Mouse (Mus musculus) liver, embryonic 13.5 days (tissue): ENCODE results near the gene Ptprt. TPM values are rescaled to one million over a fixed set of nuclear protein-coding genes. Genes with fewer than 3 reads are reported as not detected.

ENCODE experiments used
- ATAC-seq: fragments of 200-750 bp; cut with Nextera tagmentation; 2 replicates; pipeline ENCODE4 v1.8.0; 2017; ENCODE audit warnings: low read depth, mild to moderate bottlenecking, moderate number of reproducible peaks, moderate library complexity
- DNase-seq: peaks from one replicate; pipeline ENCODE4 v3.0.0; 2022
- H3K27ac ChIP-seq: fragments of 300-500 bp; sonication (generic); 2 replicates; pipeline ENCODE4 v1.5.1; 2015; ENCODE audit warnings: moderate library complexity, mild to moderate bottlenecking, inconsistent platforms
- H3K27me3 ChIP-seq: fragments of 300-500 bp; sonication (generic); 2 replicates; pipeline ENCODE4 v1.6.1; 2015; ENCODE audit warnings: mild to moderate bottlenecking, inconsistent platforms
- H3K36me3 ChIP-seq: fragments of 300-500 bp; sonication (generic); 2 replicates; pipeline ENCODE4 v1.6.1; 2015; ENCODE audit warnings: mild to moderate bottlenecking, inconsistent platforms
- H3K4me1 ChIP-seq: fragments of 300-500 bp; sonication (generic); replicated peaks from 2 replicates; pipeline ENCODE4 v1.6.1; 2015; ENCODE audit warnings: inconsistent platforms
- H3K4me2 ChIP-seq: fragments of 300-500 bp; sonication (generic); 2 replicates; pipeline ENCODE4 v1.6.1; 2015; ENCODE audit warnings: inconsistent platforms, mild to moderate bottlenecking, moderate library complexity
- H3K4me3 ChIP-seq: fragments of 300-500 bp; sonication (generic); replicated peaks from 2 replicates; pipeline ENCODE4 v1.5.1; 2015; ENCODE audit warnings: mild to moderate bottlenecking, inconsistent platforms
- H3K9ac ChIP-seq: fragments of 300-500 bp; sonication (generic); 2 replicates; pipeline ENCODE4 v1.6.1; 2015; ENCODE audit warnings: mild to moderate bottlenecking, inconsistent platforms
- H3K9me3 ChIP-seq: fragments of 300-500 bp; sonication (generic); replicated peaks from 2 replicates; pipeline ENCODE4 v1.6.1; 2016; ENCODE audit warnings: inconsistent platforms
- WGBS: fragments of 180-500 bp; shearing (Covaris S2); methylation state at CpG from one replicate; pipeline ENCODE4 v1.1.7; 2015; ENCODE audit not compliant: insufficient replicate concordance; 5-methylcytosine and 5-hydroxymethylcytosine counted together
- polyA plus RNA-seq: library from polyadenylated mRNA; unstranded; fragments of >200 nt; fragmentation: Nextera tagmentation; extraction: Ambion mirVana; gene quantifications from 2 replicates; pipeline ENCODE4 v1.2.1, GENCODE M21; 2015

Ptprt gene
- polyA plus RNA-seq, 1 experiment from 2014 or later = 0.01 TPM

- Histone ChIP-seq H3K4me2 (no peak overlapping the region), H3K9ac (no peak overlapping the region), H3K4me3 (no peak overlapping the region), H3K27ac (no peak overlapping the region), H3K27me3 (no peaks in the 10 kb centered on the region), H3K9me3 (peaks cover 4% of the 10 kb centered on the region; the same call in 1 of the 2 replicates), H3K36me3 (no peaks in the 10 kb centered on the region), H3K4me1 (no peaks in the 10 kb centered on the region)
- DNase-seq = no peak
- WGBS = 52% methylated on average over 4 of the region's 4 CpGs
- no peak for ATAC-seq
These were observed 79.3 kb downstream of the Ptprt start for GRCm38 (mm10) chr2:162581651-162582050.

DNA sequence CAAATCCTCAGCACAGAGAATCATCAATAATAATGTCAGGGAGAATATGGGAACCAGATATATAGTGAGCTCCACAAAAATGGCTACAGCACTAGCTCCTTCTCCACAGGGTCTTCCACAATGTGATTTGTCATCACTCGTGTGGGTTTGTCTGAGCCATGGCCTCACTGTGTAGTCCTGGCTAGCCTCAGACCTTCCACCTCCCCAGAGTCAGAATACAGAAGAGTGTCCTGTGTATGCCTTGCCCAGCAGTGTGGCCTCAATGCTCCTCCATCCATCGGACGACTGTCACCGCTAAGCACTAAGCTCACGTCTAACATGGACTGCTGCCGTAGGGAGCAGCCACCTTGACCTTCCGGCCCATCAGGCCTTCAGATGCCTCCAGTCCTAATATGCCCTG lies 83.1 kb downstream of the Ptprt start:
- Histone ChIP-seq H3K9ac (no peak overlapping the region), H3K4me1 (no peaks in the 10 kb centered on the region), H3K9me3 (peaks cover 4% of the 10 kb centered on the region; the same call in 1 of the 2 replicates), H3K27me3 (no peaks in the 10 kb centered on the region), H3K4me2 (no peak overlapping the region), H3K36me3 (no peaks in the 10 kb centered on the region), H3K4me3 (no peak overlapping the region), H3K27ac (no peak overlapping the region)
- ATAC-seq (no peak), DNase-seq (no peak)
- 70% methylated on average over 7 of the region's 7 CpGs for WGBS

- Histone ChIP-seq H3K27ac (no peak overlapping the region), H3K9me3 (peaks cover 8% of the 10 kb centered on the region; the same call in 1 of the 2 replicates), H3K4me2 (no peak overlapping the region), H3K4me3 (no peak overlapping the region), H3K4me1 (no peaks in the 10 kb centered on the region), H3K36me3 (no peaks in the 10 kb centered on the region), H3K27me3 (no peaks in the 10 kb centered on the region), H3K9ac (no peak overlapping the region)
- WGBS = 61% methylated on average over 2 of the region's 2 CpGs
- DNase-seq (no peak), ATAC-seq (no peak)
These were observed 88.1 kb downstream of the Ptprt start for GRCm38 (mm10) chr2:162572851-162573250.

GRCm38 (mm10) chr2:162571037-162571436 lies 89.9 kb downstream of the Ptprt start:
- Histone ChIP-seq H3K4me1 (no peaks in the 10 kb centered on the region), H3K27ac (no peak overlapping the region), H3K9ac (no peak overlapping the region), H3K9me3 (peaks cover 11% of the 10 kb centered on the region; the same call in 1 of the 2 replicates), H3K4me3 (no peak overlapping the region), H3K27me3 (no peaks in the 10 kb centered on the region), H3K4me2 (no peak overlapping the region), H3K36me3 (no peaks in the 10 kb centered on the region)
- DNase-seq = no peak
- 82% methylated on average over 12 of the region's 12 CpGs for WGBS
- ATAC-seq = no peak

GRCm38 (mm10) chr2:162568308-162569100 lies 92.4 kb downstream of the Ptprt start:
- Histone ChIP-seq H3K4me2 (no peak overlapping the region), H3K36me3 (no peaks in the 10 kb centered on the region), H3K27ac (no peak overlapping the region), H3K27me3 (no peaks in the 10 kb centered on the region), H3K4me3 (no peak overlapping the region), H3K9me3 (peaks cover 11% of the 10 kb centered on the region; the same call in 1 of the 2 replicates), H3K9ac (no peak overlapping the region), H3K4me1 (no peaks in the 10 kb centered on the region)
- WGBS = 51% methylated on average over 6 of the region's 6 CpGs
- DNase-seq (no peak), ATAC-seq (no peak)

GRCm38 (mm10) chr2:162548312-162548711 lies 112.6 kb downstream of the Ptprt start:
- ATAC-seq (no peak), DNase-seq (no peak)
- H3K9me3 ChIP-seq = 0 out of 2 replicates have a peak, but pooled peaks cover 4% of the 10 kb centered on the region
- no peak overlapping the region for H3K27ac ChIP-seq
- H3K27me3 ChIP-seq = no peaks in the 10 kb centered on the region
- no peaks in the 10 kb centered on the region for H3K36me3 ChIP-seq
- H3K4me3 ChIP-seq = no peak overlapping the region
- H3K4me1 ChIP-seq = no peaks in the 10 kb centered on the region
- WGBS = 62% methylated on average over 8 of the region's 8 CpGs
- no peak overlapping the region for H3K9ac ChIP-seq
- no peak overlapping the region for H3K4me2 ChIP-seq

- no peak for ATAC-seq
- H3K4me3 ChIP-seq = no peak overlapping the region
- DNase-seq = no peak
- no peaks in the 10 kb centered on the region for H3K27me3 ChIP-seq
- H3K27ac ChIP-seq = no peak overlapping the region
- H3K9ac ChIP-seq = no peak overlapping the region
- peaks cover 32% of the 10 kb centered on the region; the same call in 1 of the 2 replicates for H3K9me3 ChIP-seq
- no peak overlapping the region for H3K4me2 ChIP-seq
- no peaks in the 10 kb centered on the region for H3K4me1 ChIP-seq
- WGBS = 50% methylated on average over 7 of the region's 7 CpGs
- no peaks in the 10 kb centered on the region for H3K36me3 ChIP-seq
These were observed 129.3 kb downstream of the Ptprt start for GRCm38 (mm10) chr2:162531638-162532037.

DNA sequence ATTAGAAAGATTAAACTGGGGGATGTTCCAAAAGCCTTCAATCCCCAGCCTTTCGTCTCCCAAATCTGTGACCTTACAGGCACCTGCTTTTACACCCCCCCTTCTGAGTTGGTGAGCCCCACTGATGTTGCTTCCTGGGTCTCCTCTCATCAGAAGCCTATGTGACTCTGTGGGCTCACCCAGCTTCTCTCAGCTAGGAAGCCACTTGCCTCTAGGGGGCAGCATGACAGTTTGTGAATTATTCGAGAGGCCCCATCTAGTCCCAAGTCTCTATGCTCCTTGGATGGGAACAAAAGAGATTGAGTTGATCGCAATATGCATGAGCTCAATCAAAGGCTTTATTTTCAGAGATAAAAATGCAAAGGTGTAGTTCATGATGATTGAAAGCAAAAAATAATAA lies 132.0 kb downstream of the Ptprt start:
- Histone ChIP-seq H3K27ac (no peak overlapping the region), H3K4me2 (no peak overlapping the region), H3K36me3 (no peaks in the 10 kb centered on the region), H3K4me1 (no peaks in the 10 kb centered on the region), H3K27me3 (no peaks in the 10 kb centered on the region), H3K9ac (no peak overlapping the region), H3K9me3 (peaks cover 20% of the 10 kb centered on the region; the same call in 1 of the 2 replicates), H3K4me3 (no peak overlapping the region)
- WGBS = 70% methylated on average over 3 of the region's 3 CpGs
- ATAC-seq (no peak), DNase-seq (no peak)

DNA sequence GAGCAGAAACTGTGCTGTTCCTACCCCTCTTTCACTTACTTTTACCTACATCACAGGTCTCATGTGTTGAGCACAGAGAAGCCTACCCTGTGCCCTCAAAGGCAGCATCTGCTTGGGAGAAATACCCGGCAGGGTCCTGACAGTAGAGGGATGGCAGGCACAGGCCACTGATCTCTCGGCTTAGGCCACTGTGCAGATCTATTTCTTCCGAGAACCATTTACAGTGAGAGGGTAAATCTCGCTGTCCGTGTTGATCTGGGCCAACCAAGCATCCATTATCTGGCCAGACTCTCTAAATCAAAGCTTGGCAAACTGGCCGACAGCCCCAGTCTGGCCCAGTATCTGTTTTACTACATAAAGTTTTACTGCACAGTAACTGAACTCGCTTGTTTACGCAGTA lies 145.0 kb downstream of the Ptprt start:
- no peak for DNase-seq
- Histone ChIP-seq H3K4me2 (no peak overlapping the region), H3K4me1 (no peaks in the 10 kb centered on the region), H3K4me3 (no peak overlapping the region), H3K36me3 (no peaks in the 10 kb centered on the region), H3K9me3 (no peaks in the 10 kb centered on the region), H3K9ac (no peak overlapping the region), H3K27me3 (no peaks in the 10 kb centered on the region), H3K27ac (no peak overlapping the region)
- 65% methylated on average over 8 of the region's 8 CpGs for WGBS
- no peak for ATAC-seq

DNA sequence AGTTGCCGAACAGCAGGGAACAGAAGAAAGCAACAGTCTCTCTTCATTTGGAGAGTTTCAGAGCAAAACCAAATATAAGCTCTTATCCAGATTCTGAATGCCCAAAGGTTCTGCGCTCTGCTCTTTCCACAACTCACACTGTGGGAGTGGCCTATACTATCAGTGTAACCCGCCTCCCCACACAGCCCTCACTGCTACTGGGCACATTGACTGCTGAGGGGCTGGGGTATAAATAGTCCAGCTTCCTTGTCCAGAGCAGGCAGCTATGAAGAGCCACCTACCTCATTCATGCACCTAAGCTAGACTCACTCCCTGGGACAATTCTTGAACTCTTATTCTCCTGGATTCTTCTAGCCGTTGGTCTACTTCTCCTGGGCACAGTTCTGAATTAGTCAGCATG lies 147.9 kb downstream of the Ptprt start:
- no peak overlapping the region for H3K4me3 ChIP-seq
- DNase-seq = no peak
- no peaks in the 10 kb centered on the region for H3K4me1 ChIP-seq
- no peak overlapping the region for H3K4me2 ChIP-seq
- ATAC-seq = no peak
- H3K9ac ChIP-seq = no peak overlapping the region
- H3K27me3 ChIP-seq = no peaks in the 10 kb centered on the region
- H3K9me3 ChIP-seq = no peaks in the 10 kb centered on the region
- H3K27ac ChIP-seq = no peak overlapping the region
- no peaks in the 10 kb centered on the region for H3K36me3 ChIP-seq
- 70% methylated on average over 4 of the region's 4 CpGs for WGBS

DNA sequence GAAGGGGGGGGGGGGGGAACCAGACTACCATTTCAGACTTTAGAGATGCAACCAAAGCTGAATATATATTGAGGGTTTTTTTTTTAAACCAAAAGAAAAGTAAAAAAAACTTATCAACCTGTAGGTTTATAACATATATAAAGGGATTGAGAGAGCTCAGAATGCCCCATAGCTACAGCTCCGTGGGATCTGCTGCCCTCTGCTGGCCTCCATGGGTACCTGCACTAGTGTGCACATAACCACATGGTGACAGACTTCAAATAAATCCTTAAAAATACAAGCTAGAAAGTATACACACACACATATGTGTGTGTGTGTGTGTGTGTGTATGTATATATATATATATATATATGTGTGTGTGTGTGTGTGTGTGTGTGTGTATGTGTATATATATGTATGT lies 148.9 kb downstream of the Ptprt start:
- 67% methylated on average over 1 of the region's 1 CpGs for WGBS
- H3K9me3 ChIP-seq = no peaks in the 10 kb centered on the region
- ATAC-seq = no peak
- DNase-seq = no peak
- no peak overlapping the region for H3K9ac ChIP-seq
- H3K27me3 ChIP-seq = no peaks in the 10 kb centered on the region
- H3K4me2 ChIP-seq = no peak overlapping the region
- no peak overlapping the region for H3K27ac ChIP-seq
- no peaks in the 10 kb centered on the region for H3K4me1 ChIP-seq
- no peaks in the 10 kb centered on the region for H3K36me3 ChIP-seq
- no peak overlapping the region for H3K4me3 ChIP-seq

DNA sequence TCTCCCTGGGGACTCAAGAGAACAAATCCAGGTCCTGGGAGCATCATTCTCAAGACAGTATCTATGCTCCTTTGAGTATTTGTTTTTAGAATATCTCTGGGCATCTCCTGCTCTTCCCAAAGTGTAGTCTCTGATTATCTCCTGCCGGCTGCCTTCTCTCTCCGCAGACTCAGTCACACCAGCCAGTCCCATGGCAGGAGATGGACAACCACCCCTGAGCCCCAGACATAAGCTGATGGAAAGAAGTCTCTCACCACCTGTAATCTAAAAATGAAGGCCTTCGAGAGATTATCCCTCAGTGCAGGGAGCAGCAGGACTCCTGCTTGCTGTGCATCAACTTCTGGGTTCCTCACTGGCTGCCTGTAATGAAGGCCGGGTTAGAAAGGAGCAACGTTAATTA lies 151.9 kb downstream of the Ptprt start:
- Histone ChIP-seq H3K9me3 (no peaks in the 10 kb centered on the region), H3K4me1 (no peaks in the 10 kb centered on the region), H3K4me2 (no peak overlapping the region), H3K4me3 (no peak overlapping the region), H3K27me3 (no peaks in the 10 kb centered on the region), H3K9ac (no peak overlapping the region), H3K36me3 (no peaks in the 10 kb centered on the region), H3K27ac (no peak overlapping the region)
- DNase-seq = no peak
- 66% methylated on average over 5 of the region's 5 CpGs for WGBS
- no peak for ATAC-seq
